Mouse (Mus musculus) myocyte (in vitro differentiated cells): Measurements from ENCODE around the gene Gimap5. TPM values are rescaled to one million over a fixed set of nuclear protein-coding genes. Genes with fewer than 3 reads are reported as not detected.

Experiments used
- H3K27me3 ChIP-seq: one replicate; pipeline ENCODE4 v1.6.1; 2011; ENCODE audit not compliant: control insufficient read depth, insufficient read depth, insufficient read length
- H3K36me3 ChIP-seq: one replicate; pipeline ENCODE4 v1.6.1; 2011; ENCODE audit not compliant: control insufficient read depth, insufficient read depth
- H3K4me2 ChIP-seq: one replicate; pipeline ENCODE4 v1.6.1; 2011; ENCODE audit warnings: low read depth, control low read depth
- H3K4me3 ChIP-seq: one replicate; pipeline ENCODE4 v1.5.1; 2011; ENCODE audit warnings: mild to moderate bottlenecking, control low read depth, moderate library complexity
- H3K79me2 ChIP-seq: one replicate; pipeline ENCODE4 v1.6.1; 2011; ENCODE audit not compliant: control insufficient read depth, insufficient read depth
- H3ac ChIP-seq: one replicate; pipeline ENCODE4 v1.6.1; 2011; ENCODE audit not compliant: control insufficient read depth, insufficient read length
- CEBPB ChIP-seq: IDR thresholded peaks from 2 replicates; pipeline ENCODE4 v1.6.1; 2011; ENCODE audit warnings: mild to moderate bottlenecking, moderate library complexity; ENCODE audit not compliant: poor library complexity, insufficient read depth, severe bottlenecking
- E2F4 ChIP-seq: IDR thresholded peaks from one replicate; pipeline ENCODE4 v1.6.1; 2011; ENCODE audit warnings: mild to moderate bottlenecking, control low read depth, moderate library complexity; ENCODE audit not compliant: insufficient read depth
- MAX ChIP-seq: IDR thresholded peaks from one replicate; pipeline ENCODE4 v1.6.1; 2011; ENCODE audit warnings: low read depth, mild to moderate bottlenecking, control low read depth
- MYOD1 ChIP-seq, 3 experiments: IDR thresholded peaks; one replicate each; pipeline ENCODE4 v1.6.1; 2011; ENCODE audit warnings: control low read depth in 2 of 3, low read depth in 2 of 3, mild to moderate bottlenecking in 2 of 3, moderate library complexity in 1 of 3; ENCODE audit not compliant: insufficient read length in 2 of 3, control insufficient read depth in 1 of 3
- MYOG ChIP-seq, 3 experiments: IDR thresholded peaks; one replicate each; pipeline ENCODE4 v1.6.1; 2011; ENCODE audit warnings: control low read depth in 2 of 3, low read depth in 2 of 3, mild to moderate bottlenecking in 2 of 3; ENCODE audit not compliant: insufficient read length in 2 of 3, control insufficient read depth in 1 of 3, insufficient read depth in 1 of 3
- POLR2A ChIP-seq: IDR thresholded peaks from one replicate; pipeline ENCODE4 v1.6.1; 2011; ENCODE audit warnings: low read depth, mild to moderate bottlenecking, control low read depth, moderate library complexity; ENCODE audit not compliant: insufficient read length
- POLR2AphosphoS2 ChIP-seq: IDR thresholded peaks from one replicate; pipeline ENCODE4 v1.6.1; 2011; ENCODE audit warnings: low read depth, control low read depth; ENCODE audit not compliant: insufficient read length
- REST ChIP-seq: IDR thresholded peaks from one replicate; pipeline ENCODE4 v1.6.1; 2011; ENCODE audit warnings: mild to moderate bottlenecking, control low read depth, moderate library complexity; ENCODE audit not compliant: insufficient read depth, insufficient read length
- SRF ChIP-seq: IDR thresholded peaks from one replicate; pipeline ENCODE4 v1.6.1; 2011; ENCODE audit warnings: low read depth; ENCODE audit not compliant: control insufficient read depth, insufficient read length
- TCF12 ChIP-seq: IDR thresholded peaks from one replicate; pipeline ENCODE4 v1.6.1; 2011; ENCODE audit warnings: mild to moderate bottlenecking, control low read depth; ENCODE audit not compliant: poor library complexity, insufficient read depth, severe bottlenecking
- TCF3 ChIP-seq: IDR thresholded peaks from one replicate; pipeline ENCODE4 v1.6.1; 2011; ENCODE audit warnings: low read depth, control low read depth; ENCODE audit not compliant: insufficient read length
- USF1 ChIP-seq: IDR thresholded peaks from one replicate; pipeline ENCODE4 v1.6.1; 2011; ENCODE audit warnings: low read depth, mild to moderate bottlenecking, control low read depth, moderate library complexity
- polyA plus RNA-seq: library from polyadenylated mRNA; unstranded; fragments of >200 nt; fragmentation: generic; extraction: Trizol; gene quantifications from one replicate; pipeline ENCODE4 v1.2.1, GENCODE M21; 2012; ENCODE audit warnings: missing spikeins

Gimap5 gene
- polyA plus RNA-seq, 1 experiment: not detected

DNA sequence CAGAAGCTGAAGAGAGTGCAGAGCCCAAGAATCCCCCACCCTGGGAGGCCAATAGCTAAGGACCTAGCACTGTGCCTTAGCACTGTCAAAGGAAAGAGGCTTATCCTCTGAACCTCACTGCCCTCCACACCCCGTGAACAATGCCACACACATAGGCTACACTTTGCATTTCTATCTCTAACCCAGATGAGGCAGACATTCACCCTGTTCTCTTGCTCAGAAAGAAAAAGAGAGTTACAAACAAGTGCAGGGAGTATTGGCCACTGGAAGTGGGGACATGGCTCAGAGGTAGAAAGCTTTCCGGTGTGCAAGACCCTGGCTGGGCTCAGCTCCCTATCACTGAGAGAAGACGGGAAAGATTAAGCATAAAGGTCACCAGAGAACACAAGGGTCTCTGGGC is 39.9 kb upstream of the Gimap5 start:
- TF ChIP-seq TCF3: no peak
- no peaks in the 10 kb centered on the region for H3K36me3 ChIP-seq
- no peak overlapping the region for H3K4me2 ChIP-seq
- H3K4me3 ChIP-seq: no peak overlapping the region
- H3K27me3 ChIP-seq: no peaks in the 10 kb centered on the region
- H3K79me2 ChIP-seq: no peaks in the 10 kb centered on the region
- H3ac ChIP-seq: no peak overlapping the region

DNA sequence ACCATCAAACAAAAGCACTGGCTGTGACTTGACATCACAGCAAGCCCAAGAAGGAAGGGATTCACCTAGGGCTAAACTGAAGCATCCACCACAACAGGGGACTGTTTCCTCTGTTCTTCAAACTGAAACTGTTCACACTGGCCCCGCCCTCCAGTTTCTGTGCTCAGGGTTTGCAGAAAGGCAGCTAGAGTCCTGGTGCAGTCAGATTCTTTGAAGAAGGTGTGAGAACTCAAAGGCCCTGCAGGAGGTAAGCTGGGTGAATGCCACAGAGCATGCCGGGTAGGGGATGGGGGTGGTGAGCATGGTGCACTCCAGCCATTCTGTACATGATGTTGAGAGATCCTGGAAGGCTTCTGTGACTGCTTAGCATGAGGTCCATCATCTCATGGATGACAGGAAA is 27.5 kb upstream of the Gimap5 start, which contains the start of the genes Gm28053 and Gimap7:
TSS of gene Gm28053 (plus strand) at position 153 of the 400 bp plus-strand sequence.
TSS of gene Gimap7 (plus strand) at position 167 of the 400 bp plus-strand sequence.
- no peak within 1 kb of the TSS for H3K4me3 ChIP-seq
- no peak within 1 kb of the TSS for H3K4me2 ChIP-seq
- no peaks in the 10 kb centered on the region for H3K27me3 ChIP-seq
- no peaks in the 10 kb centered on the region for H3K79me2 ChIP-seq
- TF ChIP-seq POLR2AphosphoS2 (no peak), E2F4 (no peak), TCF3 (no peak), SRF (no peak), CEBPB (no peak), REST (no peak), MYOD1 (IDR thresholded peaks at IDR 0.05; ENCODE audit: control insufficient read depth in 1 of 3, insufficient read length in 2 of 3, low read depth in 2 of 3) (no peak), USF1 (no peak), TCF12 (no peak), POLR2A (no peak), MAX (no peak), MYOG (IDR thresholded peaks at IDR 0.05; ENCODE audit: control insufficient read depth in 1 of 3, insufficient read depth in 1 of 3, insufficient read length in 2 of 3, low read depth in 2 of 3) (no peak)
- H3ac ChIP-seq: no peak within 1 kb of the TSS
- H3K36me3 ChIP-seq: no peaks in the 10 kb centered on the region

DNA sequence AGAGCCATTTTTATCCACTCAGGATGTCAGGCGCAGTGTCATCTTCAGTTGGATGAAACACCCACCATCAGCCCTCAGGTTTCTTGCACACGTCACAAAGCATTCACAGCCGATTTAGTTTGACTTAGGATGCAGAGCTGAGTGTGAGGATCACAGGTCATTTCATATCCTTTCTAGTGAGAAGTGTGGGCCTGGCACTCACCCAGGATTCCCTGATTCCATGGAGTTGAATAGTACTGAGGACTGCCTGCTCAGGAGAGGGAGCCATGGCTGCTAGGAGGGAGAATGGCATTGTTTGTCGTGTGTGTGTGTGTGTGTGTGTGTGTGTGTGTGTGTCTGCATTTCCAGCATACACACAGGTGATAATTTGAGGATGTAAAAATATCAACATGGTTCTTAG is 25.7 kb upstream of the Gimap5 start:
- Histone ChIP-seq H3K4me3 (no peak overlapping the region), H3K79me2 (no peaks in the 10 kb centered on the region), H3K4me2 (no peak overlapping the region), H3ac (no peak overlapping the region), H3K27me3 (no peaks in the 10 kb centered on the region), H3K36me3 (no peaks in the 10 kb centered on the region)
- TF ChIP-seq MYOD1 (IDR thresholded peaks at IDR 0.05; ENCODE audit: control insufficient read depth in 1 of 3, insufficient read length in 2 of 3, low read depth in 2 of 3) (no peak), TCF3 (no peak), SRF (no peak), E2F4 (no peak), MAX (no peak), POLR2A (no peak), USF1 (no peak), REST (no peak), MYOG (IDR thresholded peaks at IDR 0.05; ENCODE audit: control insufficient read depth in 1 of 3, insufficient read depth in 1 of 3, insufficient read length in 2 of 3, low read depth in 2 of 3) (no peak), CEBPB (no peak)

DNA sequence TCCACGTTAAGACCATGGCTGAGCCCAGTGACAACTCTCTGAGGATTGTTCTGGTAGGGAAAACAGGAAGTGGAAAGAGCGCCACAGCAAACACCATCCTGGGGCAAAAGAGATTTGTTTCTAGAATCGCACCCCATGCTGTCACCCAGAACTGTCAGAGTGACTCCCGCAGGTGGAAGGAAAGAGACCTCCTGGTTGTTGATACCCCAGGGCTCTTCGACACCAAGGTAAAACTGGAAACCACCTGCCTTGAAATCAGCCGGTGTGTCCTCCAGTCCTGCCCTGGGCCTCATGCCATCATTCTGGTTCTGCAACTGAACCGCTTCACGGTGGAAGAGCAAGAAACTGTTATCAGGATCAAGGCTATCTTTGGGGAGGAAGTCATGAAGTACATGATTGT is 22.5 kb upstream of the Gimap5 start:
- Histone ChIP-seq H3K27me3 (no peaks in the 10 kb centered on the region), H3K79me2 (no peaks in the 10 kb centered on the region), H3ac (no peak overlapping the region), H3K4me3 (no peak overlapping the region), H3K36me3 (no peaks in the 10 kb centered on the region), H3K4me2 (no peak overlapping the region)
- TF ChIP-seq REST (no peak), POLR2A (no peak), MAX (no peak), USF1 (no peak), E2F4 (no peak), SRF (no peak), MYOD1 (IDR thresholded peaks at IDR 0.05; ENCODE audit: control insufficient read depth in 1 of 3, insufficient read length in 2 of 3, low read depth in 2 of 3) (no peak), POLR2AphosphoS2 (no peak), TCF3 (no peak), CEBPB (no peak), MYOG (IDR thresholded peaks at IDR 0.05; ENCODE audit: control insufficient read depth in 1 of 3, insufficient read depth in 1 of 3, insufficient read length in 2 of 3, low read depth in 2 of 3) (no peak), TCF12 (no peak)

DNA sequence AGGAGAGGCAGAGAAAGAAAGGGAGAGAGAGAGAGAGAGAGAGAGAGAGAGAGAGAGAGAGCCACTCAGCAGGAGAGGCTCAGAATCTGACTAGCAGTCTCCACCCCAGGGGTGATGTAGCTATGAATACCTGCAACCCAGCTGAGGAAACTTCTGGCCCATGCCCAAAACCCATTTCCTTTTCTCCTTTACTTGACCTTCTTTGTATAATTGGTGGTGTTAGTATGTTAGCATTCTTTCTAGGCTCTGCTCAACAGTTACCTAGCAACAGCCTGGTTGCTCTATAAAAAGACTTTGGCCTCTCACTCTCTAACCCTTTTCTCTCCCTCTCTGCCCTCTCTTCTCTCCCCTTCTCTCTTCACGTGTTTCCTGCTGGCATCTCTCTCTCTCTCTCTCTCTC is 20.5 kb upstream of the Gimap5 start:
- no peaks in the 10 kb centered on the region for H3K27me3 ChIP-seq
- H3K36me3 ChIP-seq: no peaks in the 10 kb centered on the region
- TF ChIP-seq SRF (no peak), CEBPB (no peak), MYOD1 (IDR thresholded peaks at IDR 0.05; ENCODE audit: control insufficient read depth in 1 of 3, insufficient read length in 2 of 3, low read depth in 2 of 3) (no peak), TCF3 (no peak), USF1 (no peak)
- no peak overlapping the region for H3ac ChIP-seq
- H3K4me2 ChIP-seq: no peak overlapping the region
- no peak overlapping the region for H3K4me3 ChIP-seq
- H3K79me2 ChIP-seq: no peaks in the 10 kb centered on the region
